Mouse (Mus musculus): ENCODE data around the gene Vipr2. TPM values are rescaled to one million over a fixed set of nuclear protein-coding genes. Genes with fewer than 3 reads are reported as not detected.

The Vipr2 gene
- polyA plus RNA-seq, 1 experiment from 2014 or later: 0.64 TPM

GRCm38 (mm10) chr12:116115781-116116180, 38.3 kb downstream of the Vipr2 start:
- H3K9ac ChIP-seq (ENCODE audit: low read length): no peak overlapping the region
- 82% methylated on average over 2 of the region's 2 CpGs for WGBS
- no peaks in the 10 kb centered on the region for H3K27me3 ChIP-seq (ENCODE audit: control insufficient read depth, insufficient read depth, low read length)
- no peaks in the 10 kb centered on the region for H3K36me3 ChIP-seq (ENCODE audit: control insufficient read depth, insufficient read depth)
- no peak for ATAC-seq (replicated peaks; ENCODE audit: extremely low read depth, insufficient read depth, low FRiP score)
- no peaks in the 10 kb centered on the region for H3K4me1 ChIP-seq (ENCODE audit: control insufficient read depth, insufficient read depth, low read length)
- H3K9me3 ChIP-seq (replicated peaks; ENCODE audit: control insufficient read depth, low read length): no peaks in the 10 kb centered on the region
- no peak overlapping the region for H3K4me2 ChIP-seq (ENCODE audit: low read depth, low read length)
- H3K4me3 ChIP-seq (ENCODE audit: low read length): no peak overlapping the region
- no peak overlapping the region for H3K27ac ChIP-seq (ENCODE audit: low read length)

- H3K9ac ChIP-seq (ENCODE audit: low read length): no peak overlapping the region
- H3K27me3 ChIP-seq (ENCODE audit: control insufficient read depth, insufficient read depth, low read length): no peaks in the 10 kb centered on the region
- no peak overlapping the region for H3K4me3 ChIP-seq (ENCODE audit: low read length)
- H3K27ac ChIP-seq (ENCODE audit: low read length): no peak overlapping the region
- H3K9me3 ChIP-seq (replicated peaks; ENCODE audit: control insufficient read depth, low read length): no peaks in the 10 kb centered on the region
- ATAC-seq (replicated peaks; ENCODE audit: extremely low read depth, insufficient read depth, low FRiP score): no peak
- H3K36me3 ChIP-seq (ENCODE audit: control insufficient read depth, insufficient read depth): no peaks in the 10 kb centered on the region
- H3K4me2 ChIP-seq (ENCODE audit: low read depth, low read length): no peak overlapping the region
- 77% methylated on average over 5 of the region's 5 CpGs for WGBS
- H3K4me1 ChIP-seq (ENCODE audit: control insufficient read depth, insufficient read depth, low read length): no peaks in the 10 kb centered on the region
Observed at GRCm38 (mm10) chr12:116116455-116116854, 38.9 kb downstream of the Vipr2 start.

GRCm38 (mm10) chr12:116117352-116117929, 39.9 kb downstream of the Vipr2 start:
- H3K9ac ChIP-seq (ENCODE audit: low read length): no peak overlapping the region
- no peak overlapping the region for H3K4me2 ChIP-seq (ENCODE audit: low read depth, low read length)
- H3K27me3 ChIP-seq (ENCODE audit: control insufficient read depth, insufficient read depth, low read length): no peaks in the 10 kb centered on the region
- no peak overlapping the region for H3K4me3 ChIP-seq (ENCODE audit: low read length)
- no peaks in the 10 kb centered on the region for H3K4me1 ChIP-seq (ENCODE audit: control insufficient read depth, insufficient read depth, low read length)
- ATAC-seq (replicated peaks; ENCODE audit: extremely low read depth, insufficient read depth, low FRiP score): no peak
- H3K36me3 ChIP-seq (ENCODE audit: control insufficient read depth, insufficient read depth): no peaks in the 10 kb centered on the region
- H3K27ac ChIP-seq (ENCODE audit: low read length): no peak overlapping the region
- 68% methylated on average over 5 of the region's 5 CpGs for WGBS
- no peaks in the 10 kb centered on the region for H3K9me3 ChIP-seq (replicated peaks; ENCODE audit: control insufficient read depth, low read length)

GRCm38 (mm10) chr12:116119001-116119400, 41.5 kb downstream of the Vipr2 start:
- Histone ChIP-seq H3K9ac (ENCODE audit: low read length) (no peak overlapping the region), H3K4me1 (ENCODE audit: control insufficient read depth, insufficient read depth, low read length) (no peaks in the 10 kb centered on the region), H3K4me2 (ENCODE audit: low read depth, low read length) (no peak overlapping the region), H3K4me3 (ENCODE audit: low read length) (no peak overlapping the region), H3K27me3 (ENCODE audit: control insufficient read depth, insufficient read depth, low read length) (no peaks in the 10 kb centered on the region), H3K27ac (ENCODE audit: low read length) (no peak overlapping the region), H3K9me3 (replicated peaks; ENCODE audit: control insufficient read depth, low read length) (no peaks in the 10 kb centered on the region), H3K36me3 (ENCODE audit: control insufficient read depth, insufficient read depth) (no peaks in the 10 kb centered on the region)
- no peak for ATAC-seq (replicated peaks; ENCODE audit: extremely low read depth, insufficient read depth, low FRiP score)
- WGBS: 77% methylated on average over 3 of the region's 3 CpGs

GRCm38 (mm10) chr12:116123786-116124185, 46.3 kb downstream of the Vipr2 start:
- H3K4me1 ChIP-seq (ENCODE audit: control insufficient read depth, insufficient read depth, low read length): no peaks in the 10 kb centered on the region
- H3K4me3 ChIP-seq (ENCODE audit: low read length): no peak overlapping the region
- no peaks in the 10 kb centered on the region for H3K36me3 ChIP-seq (ENCODE audit: control insufficient read depth, insufficient read depth)
- H3K27me3 ChIP-seq (ENCODE audit: control insufficient read depth, insufficient read depth, low read length): no peaks in the 10 kb centered on the region
- 63% methylated on average over 3 of the region's 3 CpGs for WGBS
- H3K9ac ChIP-seq (ENCODE audit: low read length): no peak overlapping the region
- no peaks in the 10 kb centered on the region for H3K9me3 ChIP-seq (replicated peaks; ENCODE audit: control insufficient read depth, low read length)
- ATAC-seq (replicated peaks; ENCODE audit: extremely low read depth, insufficient read depth, low FRiP score): no peak
- H3K27ac ChIP-seq (ENCODE audit: low read length): no peak overlapping the region
- H3K4me2 ChIP-seq (ENCODE audit: low read depth, low read length): no peak overlapping the region

- Histone ChIP-seq H3K9me3 (replicated peaks; ENCODE audit: control insufficient read depth, low read length) (peaks cover 3% of the 10 kb centered on the region; the same call in 1 of the 2 replicates), H3K27me3 (ENCODE audit: control insufficient read depth, insufficient read depth, low read length) (no peaks in the 10 kb centered on the region), H3K27ac (ENCODE audit: low read length) (no peak overlapping the region), H3K4me3 (ENCODE audit: low read length) (no peak overlapping the region), H3K4me1 (ENCODE audit: control insufficient read depth, insufficient read depth, low read length) (no peaks in the 10 kb centered on the region), H3K4me2 (ENCODE audit: low read depth, low read length) (no peak overlapping the region), H3K9ac (ENCODE audit: low read length) (no peak overlapping the region), H3K36me3 (ENCODE audit: control insufficient read depth, insufficient read depth) (no peaks in the 10 kb centered on the region)
- 83% methylated on average over 7 of the region's 7 CpGs for WGBS
- ATAC-seq (replicated peaks; ENCODE audit: extremely low read depth, insufficient read depth, low FRiP score): no peak
Observed at GRCm38 (mm10) chr12:116130936-116131335, 53.4 kb downstream of the Vipr2 start.

- H3K4me3 ChIP-seq (ENCODE audit: low read length): no peak overlapping the region
- H3K4me1 ChIP-seq (ENCODE audit: control insufficient read depth, insufficient read depth, low read length): no peaks in the 10 kb centered on the region
- no peaks in the 10 kb centered on the region for H3K36me3 ChIP-seq (ENCODE audit: control insufficient read depth, insufficient read depth)
- H3K9ac ChIP-seq (ENCODE audit: low read length): no peak overlapping the region
- H3K4me2 ChIP-seq (ENCODE audit: low read depth, low read length): no peak overlapping the region
- no peak for ATAC-seq (replicated peaks; ENCODE audit: extremely low read depth, insufficient read depth, low FRiP score)
- 84% methylated on average over 5 of the region's 5 CpGs for WGBS
- no peak overlapping the region for H3K27ac ChIP-seq (ENCODE audit: low read length)
- H3K27me3 ChIP-seq (ENCODE audit: control insufficient read depth, insufficient read depth, low read length): no peaks in the 10 kb centered on the region
- H3K9me3 ChIP-seq (replicated peaks; ENCODE audit: control insufficient read depth, low read length): peaks cover 3% of the 10 kb centered on the region; the same call in 1 of the 2 replicates
Observed at GRCm38 (mm10) chr12:116132909-116133308, 55.4 kb downstream of the Vipr2 start.

GRCm38 (mm10) chr12:116135906-116136305, 58.4 kb downstream of the Vipr2 start:
- no peaks in the 10 kb centered on the region for H3K4me1 ChIP-seq (ENCODE audit: control insufficient read depth, insufficient read depth, low read length)
- H3K4me2 ChIP-seq (ENCODE audit: low read depth, low read length): no peak overlapping the region
- H3K9me3 ChIP-seq (replicated peaks; ENCODE audit: control insufficient read depth, low read length): peaks cover 3% of the 10 kb centered on the region; the same call in 1 of the 2 replicates
- H3K9ac ChIP-seq (ENCODE audit: low read length): no peak overlapping the region
- H3K36me3 ChIP-seq (ENCODE audit: control insufficient read depth, insufficient read depth): no peaks in the 10 kb centered on the region
- no peak for ATAC-seq (replicated peaks; ENCODE audit: extremely low read depth, insufficient read depth, low FRiP score)
- WGBS: 86% methylated on average over 4 of the region's 4 CpGs
- H3K27me3 ChIP-seq (ENCODE audit: control insufficient read depth, insufficient read depth, low read length): no peaks in the 10 kb centered on the region
- no peak overlapping the region for H3K4me3 ChIP-seq (ENCODE audit: low read length)
- H3K27ac ChIP-seq (ENCODE audit: low read length): no peak overlapping the region

- no peak for ATAC-seq (replicated peaks; ENCODE audit: extremely low read depth, insufficient read depth, low FRiP score)
- Histone ChIP-seq H3K36me3 (ENCODE audit: control insufficient read depth, insufficient read depth) (no peaks in the 10 kb centered on the region), H3K4me3 (ENCODE audit: low read length) (no peak overlapping the region), H3K4me2 (ENCODE audit: low read depth, low read length) (no peak overlapping the region), H3K27me3 (ENCODE audit: control insufficient read depth, insufficient read depth, low read length) (no peaks in the 10 kb centered on the region), H3K9ac (ENCODE audit: low read length) (no peak overlapping the region), H3K27ac (ENCODE audit: low read length) (no peak overlapping the region), H3K4me1 (ENCODE audit: control insufficient read depth, insufficient read depth, low read length) (no peaks in the 10 kb centered on the region), H3K9me3 (replicated peaks; ENCODE audit: control insufficient read depth, low read length) (peaks cover 3% of the 10 kb centered on the region; the same call in 1 of the 2 replicates)
- 65% methylated on average over 7 of the region's 7 CpGs for WGBS
Observed at GRCm38 (mm10) chr12:116138322-116139205, 61.0 kb downstream of the Vipr2 start.
